8 mouse cellular contexts compared by ENCODE assay signal in genomic region chr19:6061021-6061533, GRCm38 (mm10). TPM values are rescaled to one million over a fixed set of nuclear protein-coding genes. Genes with fewer than 3 reads are reported as not detected.
A peak's percentile ranks its signal among the peaks of the same experiment; 100 is the strongest.
DNase-seq lines count a peak whose midpoint lies in the region; ATAC-seq and TF ChIP-seq lines count a peak whose summit lies in the region.

Gene Znhit2, plus strand, starts transcription at chr19:6061192.

- peak; percentile 87 for TF ChIP-seq POLR2A in brain, embryonic 14.5 days (IDR thresholded peaks at IDR 0.05; ENCODE audit: borderline replicate concordance, extremely low read depth, insufficient read depth, insufficient read length, poor library complexity, severe bottlenecking)

- ATAC-seq in heart, embryonic 12.5 days (ENCODE audit: insufficient number of reproducible peaks, low FRiP score): peak; percentile 71
- ATAC-seq in kidney, postnatal 0 days (replicated peaks; ENCODE audit: low FRiP score, low read depth): peak; percentile 58
- peak; percentile 70 for ATAC-seq in liver, embryonic 11.5 days (replicated peaks; ENCODE audit: low FRiP score)
- ATAC-seq in stomach, embryonic 16.5 days (ENCODE audit: insufficient read depth, low FRiP score): peak; percentile 77

- H3K27ac ChIP-seq in heart, embryonic 12.5 days (ENCODE audit: poor library complexity, severe bottlenecking): peak within 1 kb of the TSS; percentile 93
- peak within 1 kb of the TSS; percentile 98 for H3K27ac ChIP-seq in kidney, postnatal 0 days
- H3K27ac ChIP-seq in liver, embryonic 11.5 days (ENCODE audit: low read depth, low read length): peak within 1 kb of the TSS; percentile 94
- peak within 1 kb of the TSS; percentile 95 for H3K27ac ChIP-seq in stomach, embryonic 16.5 days (ENCODE audit: low read length)

- under 1% methylated on average over 58 of the region's 58 CpGs for WGBS in heart, embryonic 12.5 days
- WGBS in kidney, postnatal 0 days: under 1% methylated on average over 57 of the region's 58 CpGs
- WGBS in liver, embryonic 11.5 days: under 1% methylated on average over 58 of the region's 58 CpGs
- under 1% methylated on average over 58 of the region's 58 CpGs for WGBS in stomach, embryonic 16.5 days

- peak within 1 kb of the TSS; percentile 97 for H3K4me2 ChIP-seq in heart, embryonic 12.5 days
- H3K4me2 ChIP-seq in kidney, postnatal 0 days (ENCODE audit: low read length): peak within 1 kb of the TSS; percentile 100
- peak within 1 kb of the TSS; percentile 99 for H3K4me2 ChIP-seq in liver, embryonic 11.5 days
- peak within 1 kb of the TSS; percentile 100 for H3K4me2 ChIP-seq in stomach, embryonic 16.5 days (ENCODE audit: low read depth, low read length)

- H3K9me3 ChIP-seq in erythroblast, embryonic 14.5 days (ENCODE audit: control insufficient read depth, low read length): no peaks in the 10 kb centered on the region
- H3K9me3 ChIP-seq in heart, embryonic 12.5 days (replicated peaks): no peaks in the 10 kb centered on the region
- H3K9me3 ChIP-seq in kidney, postnatal 0 days (replicated peaks; ENCODE audit: low read length): no peaks in the 10 kb centered on the region
- no peaks in the 10 kb centered on the region for H3K9me3 ChIP-seq in liver, embryonic 11.5 days (ENCODE audit: control insufficient read depth, low read length)
- H3K9me3 ChIP-seq in stomach, embryonic 16.5 days (replicated peaks; ENCODE audit: control insufficient read depth, low read length): no peaks in the 10 kb centered on the region

- peaks cover 56% of the 10 kb centered on the region for H3K4me1 ChIP-seq in erythroblast, embryonic 14.5 days (ENCODE audit: control insufficient read depth)
- peaks cover 37% of the 10 kb centered on the region for H3K4me1 ChIP-seq in heart, embryonic 12.5 days (replicated peaks)
- H3K4me1 ChIP-seq in kidney, postnatal 0 days (replicated peaks; ENCODE audit: insufficient read depth, low read length): peaks cover 17% of the 10 kb centered on the region
- H3K4me1 ChIP-seq in liver, embryonic 11.5 days (replicated peaks; ENCODE audit: control insufficient read depth, insufficient read depth, low read length): peaks cover 18% of the 10 kb centered on the region
- peaks cover 30% of the 10 kb centered on the region for H3K4me1 ChIP-seq in stomach, embryonic 16.5 days (ENCODE audit: control insufficient read depth, insufficient read depth, low read length)

- peak within 1 kb of the TSS; percentile 70 for H3K4me3 ChIP-seq in erythroblast, embryonic 14.5 days (replicated peaks)
- peak within 1 kb of the TSS; percentile 85 for H3K4me3 ChIP-seq in heart, embryonic 12.5 days
- peak within 1 kb of the TSS; percentile 94 for H3K4me3 ChIP-seq in kidney, postnatal 0 days (replicated peaks; ENCODE audit: low read depth, low read length)
- peak within 1 kb of the TSS; percentile 79 for H3K4me3 ChIP-seq in liver, embryonic 11.5 days (ENCODE audit: low read depth, low read length)
- H3K4me3 ChIP-seq in stomach, embryonic 16.5 days (replicated peaks; ENCODE audit: low read length): peak within 1 kb of the TSS; percentile 92

- peaks cover 42% of the 10 kb centered on the region for H3K36me3 ChIP-seq in erythroblast, embryonic 14.5 days (ENCODE audit: control insufficient read depth)
- H3K36me3 ChIP-seq in heart, embryonic 12.5 days: peaks cover 19% of the 10 kb centered on the region
- no peaks in the 10 kb centered on the region; the same call in 1 of the 2 replicates for H3K36me3 ChIP-seq in kidney, postnatal 0 days (ENCODE audit: insufficient read depth, low read length)
- peaks cover 8% of the 10 kb centered on the region; the same call in 1 of the 2 replicates for H3K36me3 ChIP-seq in liver, embryonic 11.5 days (ENCODE audit: control insufficient read depth, insufficient read depth, low read length)
- 0 out of 2 replicates have a peak, but pooled peaks cover 4% of the 10 kb centered on the region for H3K36me3 ChIP-seq in stomach, embryonic 16.5 days (ENCODE audit: control insufficient read depth, insufficient read depth, low read length)

- TF ChIP-seq CTCF in brain, embryonic 14.5 days (IDR thresholded peaks at IDR 0.05; ENCODE audit: borderline replicate concordance, extremely low read depth, insufficient read depth, insufficient read length): no peak; the same call in 1 of the 2 replicates
- TF ChIP-seq CTCF in kidney, postnatal 0 days (IDR thresholded peaks at IDR 0.05; ENCODE audit: low read depth): no peak

- peak; percentile 97 for DNase-seq in CD4-positive helper T cell, adult 2 months (ENCODE audit: low read depth, low spot score)
- peak; percentile 97 for DNase-seq in brain, embryonic 14.5 days (ENCODE audit: low read depth)
- DNase-seq in kidney, postnatal 0 days (ENCODE audit: low spot score): peak; percentile 98
- DNase-seq in liver, embryonic 11.5 days (ENCODE audit: low spot score): peak; percentile 91
- peak; percentile 96 for DNase-seq in naive thymus-derived CD4-positive, alpha-beta T cell, adult 2 months (ENCODE audit: low read depth)

- H3K9ac ChIP-seq in heart, embryonic 12.5 days: peak within 1 kb of the TSS; percentile 94
- peak within 1 kb of the TSS; percentile 86 for H3K9ac ChIP-seq in kidney, postnatal 0 days (ENCODE audit: low read depth, low read length)
- peak within 1 kb of the TSS; percentile 91 for H3K9ac ChIP-seq in liver, embryonic 11.5 days (ENCODE audit: low read depth, low read length)
- H3K9ac ChIP-seq in stomach, embryonic 16.5 days (ENCODE audit: low read length): peak within 1 kb of the TSS; percentile 98

- no peaks in the 10 kb centered on the region for H3K27me3 ChIP-seq in erythroblast, embryonic 14.5 days (ENCODE audit: control insufficient read depth)
- no peaks in the 10 kb centered on the region for H3K27me3 ChIP-seq in heart, embryonic 12.5 days (replicated peaks)
- H3K27me3 ChIP-seq in kidney, postnatal 0 days (ENCODE audit: insufficient read depth, low read length): no peaks in the 10 kb centered on the region
- H3K27me3 ChIP-seq in liver, embryonic 11.5 days (replicated peaks; ENCODE audit: control insufficient read depth, insufficient read depth, low read length): no peaks in the 10 kb centered on the region
- H3K27me3 ChIP-seq in stomach, embryonic 16.5 days (ENCODE audit: control insufficient read depth, insufficient read depth, low read length): no peaks in the 10 kb centered on the region

RNA-seq across cellular contexts. Expression of gene Znhit2, which starts in this region (rescaled TPM):
- 36.0 and 46.5 TPM in 2 replicates for polyA plus RNA-seq in brain, embryonic 14.5 days (2012; rRNA removed)
- polyA plus RNA-seq in erythroblast, embryonic 14.5 days (2012): 8.6 and 9.3 TPM in 2 replicates
- polyA plus RNA-seq in heart, embryonic 12.5 days (2016; fragmentation: Nextera tagmentation; extraction: Ambion mirVana): 23.9 and 24.9 TPM in 2 replicates
- polyA plus RNA-seq in kidney, postnatal 0 days (2015; fragmentation: Nextera tagmentation; extraction: Ambion mirVana): 42.3 and 47.6 TPM in 2 replicates
- 38.7 and 42.3 TPM in 2 replicates for polyA plus RNA-seq in liver, embryonic 11.5 days (2014; fragmentation: Nextera tagmentation; extraction: Ambion mirVana)
- polyA plus RNA-seq in stomach, embryonic 16.5 days (2015; fragmentation: Nextera tagmentation; extraction: Ambion mirVana): 25.0 and 26.0 TPM in 2 replicates

Comparison
In these comparisons a context has a peak if more than half of its experiments do, and no peak if none do; other contexts are left out.
1. Peak in every context shown above with its lines: DNase-seq, ATAC-seq, H3K4me3 ChIP-seq and H3K27ac ChIP-seq.